Mouse (Mus musculus) mouse trophoblast stem cell (cell line): ENCODE measurements around the gene Tas2r108.

ENCODE experiments used
- in situ Hi-C, 2 experiments: fragments of 300-500 bp; cut with MseI, MboI; formaldehyde crosslinking; loops; 2 replicates in 1 of 2; 3 replicates in 1 of 2; pipeline ENCODE4 v1.15.1; 2025

Gene Tas2r108

DNA sequence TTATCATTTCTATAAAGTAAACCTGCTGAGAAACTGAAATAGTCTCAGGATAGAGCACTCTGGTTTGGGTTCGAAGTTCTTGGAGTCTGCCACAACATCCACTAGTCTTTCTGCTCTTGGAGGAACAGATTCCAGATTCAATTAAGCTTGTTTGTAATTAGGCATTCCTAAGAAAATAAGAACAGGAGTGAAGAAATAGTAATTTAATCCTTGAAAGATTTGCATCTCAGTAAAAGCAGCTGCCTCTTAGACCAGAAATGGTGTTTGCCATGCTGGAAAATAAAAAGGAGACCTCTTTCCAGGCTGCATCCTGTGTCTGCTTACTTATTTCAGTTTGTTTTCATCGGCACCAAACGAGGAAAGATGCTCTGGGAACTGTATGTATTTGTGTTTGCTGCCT lies at the start of gene Tas2r108:
Gene Tas2r108, plus strand, starts transcription at position 301 of the 400 bp plus-strand sequence.
- in situ Hi-C loops, result no loop called here

- in situ Hi-C loops, result no loop called here
Observed at GRCm38 (mm10) chr6:40448626-40449025, 44.7 kb upstream of the Tas2r108 start.

- in situ Hi-C loops, result no loop called here
Observed at GRCm38 (mm10) chr6:40454436-40455041, 38.8 kb upstream of the Tas2r108 start.

DNA sequence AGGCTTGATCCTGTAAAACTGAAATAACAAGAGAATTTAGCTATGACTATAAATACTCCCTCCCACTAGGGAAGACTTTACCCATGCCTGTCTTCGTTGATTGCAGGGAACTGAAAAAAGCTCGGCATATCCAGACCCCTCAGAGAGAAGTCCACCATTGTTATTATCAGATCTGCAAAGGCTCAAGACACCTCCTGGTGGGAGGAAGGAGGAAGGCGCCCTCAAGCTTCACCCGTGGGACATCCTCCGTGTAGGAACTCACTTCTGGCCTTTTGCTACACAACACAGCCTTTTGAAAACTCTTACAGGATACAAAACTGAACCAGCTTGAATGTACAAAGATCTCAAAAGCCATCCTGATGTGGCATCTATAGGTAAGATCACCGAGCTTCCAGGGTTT lies 27.6 kb upstream of the Tas2r108 start:
- in situ Hi-C loops, result no loop called here

GRCm38 (mm10) chr6:40470916-40471719 lies 22.2 kb upstream of the Tas2r108 start, which contains the start of gene Ssbp1:
Gene Ssbp1 (plus strand): TSS chr6:40471352.
- in situ Hi-C loops, result no loop called here

DNA sequence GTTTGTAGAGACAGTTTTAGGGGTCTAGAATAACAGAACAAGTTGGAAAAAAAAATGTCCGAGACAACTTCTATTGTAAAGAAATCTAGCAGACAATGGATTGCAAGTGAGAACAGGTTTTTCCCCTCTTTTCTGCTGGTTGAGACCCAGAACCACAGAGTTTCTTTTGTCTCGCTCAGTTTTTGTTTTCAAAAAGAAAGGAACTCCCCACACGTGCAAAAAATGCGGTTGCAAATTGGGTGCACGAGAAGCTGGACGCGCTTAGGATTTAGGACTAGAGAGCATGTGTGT lies 21.7 kb upstream of the Tas2r108 start:
- in situ Hi-C loops, result no loop called here

GRCm38 (mm10) chr6:40476132-40476531 lies 17.2 kb upstream of the Tas2r108 start:
- in situ Hi-C loops, result no loop called here

- in situ Hi-C loops, result no loop called here
Observed at GRCm38 (mm10) chr6:40479705-40480104, 13.6 kb upstream of the Tas2r108 start.

GRCm38 (mm10) chr6:40482318-40482717 lies 11.0 kb upstream of the Tas2r108 start:
- in situ Hi-C loops, result no loop called here

DNA sequence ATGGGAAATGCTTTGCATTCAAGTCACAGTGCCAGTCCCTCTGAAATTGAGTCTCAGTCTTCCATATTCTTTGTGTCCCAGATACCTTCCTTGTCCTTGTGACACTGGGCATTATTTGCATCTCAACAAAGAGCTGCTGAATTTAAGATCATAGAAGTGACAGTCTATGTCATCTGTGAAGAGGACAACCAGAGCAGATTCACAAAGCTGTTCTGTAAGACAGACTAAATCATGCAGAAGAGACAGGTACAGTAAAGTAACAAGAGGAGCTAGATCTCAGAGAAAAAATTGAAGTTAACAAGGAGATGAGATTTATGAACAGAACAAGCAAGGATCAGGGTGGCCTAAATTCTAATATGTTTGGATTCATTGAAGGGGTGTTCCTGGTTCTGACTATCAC lies 2.4 kb upstream of the Tas2r108 start, which contains the start of gene Tas2r137:
Gene Tas2r137, plus strand, starts transcription at position 301 of the 400 bp plus-strand sequence.
- in situ Hi-C loops, result no loop called here

- in situ Hi-C loops, result no loop called here
Observed at GRCm38 (mm10) chr6:40519408-40519807, 26.1 kb downstream of the Tas2r108 start, which contains the start of gene Prss37. Gene Prss37 (minus strand): TSS chr6:40519508.
